Mouse (Mus musculus): Measurements from ENCODE around the gene Alkbh4.
"Not testable (repeated sequence)": the region's sequence is repeated elsewhere in the genome, so short reads cannot be mapped to it uniquely, and the experiment has no call there.

Gene Alkbh4

GRCm38 (mm10) chr5:136142746-136143145 is 6.8 kb downstream of the Alkbh4 start:
- no peak for DNase-seq (ENCODE audit: low spot score in 2 of 2)

DNA sequence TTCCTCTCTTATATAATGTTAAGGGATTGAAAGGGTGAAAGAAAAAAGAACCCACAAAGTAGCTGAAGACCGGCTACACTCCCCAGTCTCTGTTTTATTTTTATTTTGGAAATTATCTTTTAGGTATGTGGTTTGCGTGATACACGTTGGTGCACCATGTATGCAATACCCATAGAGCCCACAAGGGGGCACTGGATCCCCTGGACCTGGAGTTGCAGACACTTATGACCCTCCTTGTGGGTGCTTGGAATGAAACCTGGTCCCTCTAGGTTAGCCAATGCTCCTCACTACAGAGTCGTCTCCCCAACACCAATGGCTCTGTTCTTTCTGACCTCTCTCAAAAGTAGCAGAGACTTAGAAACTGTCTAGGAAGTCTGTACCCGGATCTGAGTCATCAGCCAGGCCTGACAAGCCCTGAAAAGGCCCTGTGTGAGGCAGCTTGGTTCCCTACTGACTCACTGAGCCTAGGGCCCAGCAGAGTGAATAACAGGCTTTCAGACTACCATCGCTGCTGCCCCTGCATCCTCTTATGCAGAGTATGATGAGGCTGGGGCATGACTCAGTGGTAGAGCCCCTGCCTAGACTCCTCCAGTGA is 7.3 kb downstream of the Alkbh4 start:
- no peak for DNase-seq (ENCODE audit: low spot score in 2 of 2)

DNA sequence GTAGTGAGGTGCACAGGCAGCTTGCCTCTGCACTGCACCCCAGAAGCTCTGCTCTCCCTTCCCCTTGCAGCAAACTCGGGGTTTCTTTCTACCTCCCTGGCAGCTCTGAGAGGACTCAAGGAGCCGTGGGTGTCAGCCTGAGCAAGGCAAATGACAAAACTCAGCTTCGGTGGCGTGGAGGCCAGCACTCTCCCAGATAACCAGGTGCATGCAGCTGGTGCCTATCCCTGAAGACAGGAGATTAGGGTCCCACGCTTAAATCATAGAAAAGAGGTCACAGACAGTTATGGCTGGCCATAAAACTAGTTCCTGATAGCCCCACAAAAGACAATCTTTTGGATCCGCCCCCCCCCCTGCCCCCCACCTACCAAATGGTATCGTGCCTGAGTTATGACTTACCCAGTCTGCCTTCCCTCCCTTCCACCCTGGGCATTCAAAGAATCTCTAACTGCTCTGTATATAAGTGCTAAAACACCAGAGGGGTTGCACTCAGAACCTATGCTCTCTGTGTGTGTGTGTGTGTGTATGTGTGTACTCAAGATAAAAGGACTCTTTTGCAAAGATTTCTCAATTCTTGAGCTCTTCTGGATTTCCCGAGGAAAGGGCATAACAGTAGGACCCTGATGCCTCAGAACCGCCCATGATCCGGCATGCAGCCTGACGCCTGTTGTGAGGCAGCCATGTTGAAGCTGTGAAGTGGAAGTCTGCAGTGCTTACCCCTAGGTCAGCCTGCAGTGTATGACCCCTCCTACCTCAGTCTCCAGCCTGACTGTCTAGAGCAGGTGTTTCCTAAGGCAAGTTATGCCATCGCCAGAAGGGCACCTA is 8.9 kb downstream of the Alkbh4 start:
- DNase-seq (ENCODE audit: low spot score in 2 of 2): no peak

GRCm38 (mm10) chr5:136146936-136147335 is 11.0 kb downstream of the Alkbh4 start:
- no peak for DNase-seq (ENCODE audit: low spot score in 2 of 2)

DNA sequence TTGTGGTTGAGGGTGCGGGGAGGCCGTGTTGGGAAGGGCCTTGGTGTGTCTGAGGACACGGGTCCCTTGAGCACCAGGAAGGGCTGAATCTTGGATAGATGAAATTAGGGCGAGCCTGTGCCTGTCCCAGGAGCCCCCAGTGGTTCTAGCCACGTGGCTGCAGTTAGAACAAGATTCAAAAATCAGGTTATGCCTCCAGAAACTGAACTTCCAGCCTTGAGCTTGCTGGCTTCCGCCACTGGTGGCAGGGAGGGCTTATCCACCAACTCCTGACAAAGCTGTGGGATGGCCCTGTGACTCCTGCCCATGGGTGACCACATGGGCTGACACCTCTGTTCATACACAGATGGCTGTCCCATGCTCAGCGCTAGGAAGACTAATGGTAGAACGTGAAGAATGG is 11.8 kb downstream of the Alkbh4 start:
- no peak for DNase-seq (ENCODE audit: low spot score in 2 of 2)

DNA sequence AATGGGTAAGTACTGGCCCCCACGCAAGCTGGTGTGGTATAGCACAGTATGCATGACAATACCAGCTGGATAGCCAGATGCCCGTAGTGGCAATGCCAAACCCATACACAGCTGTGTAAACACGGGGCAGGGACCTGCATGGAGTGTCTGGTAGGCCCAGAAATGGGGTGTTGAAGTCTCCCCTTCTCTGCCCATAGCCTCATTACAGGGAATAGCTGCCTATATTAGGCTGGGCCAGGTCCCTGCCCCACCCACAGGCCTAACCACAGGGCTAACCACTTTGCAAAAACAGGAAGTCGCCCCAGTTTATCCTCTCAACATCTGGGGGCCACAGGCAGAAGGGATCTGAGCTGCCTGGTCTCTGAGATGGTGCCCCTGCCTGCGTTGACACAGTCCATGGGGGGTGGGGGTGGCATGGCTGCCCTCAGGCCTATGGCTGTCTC is 13.2 kb downstream of the Alkbh4 start:
- DNase-seq (ENCODE audit: low spot score in 2 of 2): not testable (repeated sequence)

DNA sequence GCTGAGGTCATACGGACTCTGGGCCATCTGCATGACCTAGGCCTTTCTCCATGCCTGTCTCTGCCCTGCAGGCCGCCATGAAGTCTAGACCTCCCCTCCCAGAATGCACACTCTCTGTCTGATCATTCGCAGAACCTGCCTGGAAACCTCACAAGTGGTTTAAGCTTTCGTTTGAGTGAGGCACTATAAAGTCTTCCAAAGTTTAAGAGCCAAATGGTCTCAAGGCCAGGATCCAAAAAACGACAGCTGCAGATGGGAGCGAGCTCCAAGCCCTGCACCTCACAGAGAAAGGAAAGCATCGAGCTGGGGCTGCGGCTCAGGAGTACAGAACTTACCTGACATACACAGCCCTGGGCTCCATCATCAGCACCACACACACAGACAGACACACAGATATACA is 16.4 kb downstream of the Alkbh4 start:
- DNase-seq (ENCODE audit: low spot score in 2 of 2): no peak

GRCm38 (mm10) chr5:136155399-136155798 is 19.5 kb downstream of the Alkbh4 start:
- no peak for DNase-seq (ENCODE audit: low spot score in 2 of 2)

GRCm38 (mm10) chr5:136160084-136160483 is 24.1 kb downstream of the Alkbh4 start:
- DNase-seq (ENCODE audit: low spot score in 2 of 2): not testable (repeated sequence)

- no peak for DNase-seq (ENCODE audit: low spot score in 2 of 2)
Measured at GRCm38 (mm10) chr5:136163807-136164474, 28.0 kb downstream of the Alkbh4 start.

DNA sequence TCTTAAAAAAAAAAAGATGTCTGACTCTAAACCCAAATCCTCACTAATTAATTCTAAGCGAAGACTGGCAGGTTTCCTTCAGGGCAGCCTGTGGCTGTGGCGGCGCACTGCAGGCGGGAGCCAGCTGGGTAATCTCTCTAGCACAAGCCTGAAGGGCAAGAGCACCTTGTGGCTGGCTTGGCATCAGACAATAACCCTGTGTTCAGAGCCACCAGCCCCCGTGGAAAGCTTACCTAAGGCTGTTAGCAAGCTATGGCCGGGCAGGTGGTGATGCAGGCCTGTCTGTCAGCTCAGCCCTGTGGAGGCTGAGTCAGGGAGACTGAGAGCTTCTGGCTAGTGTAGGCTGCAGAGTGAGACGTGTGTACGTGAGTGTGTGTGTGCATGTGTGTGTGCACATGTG is 29.3 kb downstream of the Alkbh4 start:
- DNase-seq (ENCODE audit: low spot score in 2 of 2): no peak

DNA sequence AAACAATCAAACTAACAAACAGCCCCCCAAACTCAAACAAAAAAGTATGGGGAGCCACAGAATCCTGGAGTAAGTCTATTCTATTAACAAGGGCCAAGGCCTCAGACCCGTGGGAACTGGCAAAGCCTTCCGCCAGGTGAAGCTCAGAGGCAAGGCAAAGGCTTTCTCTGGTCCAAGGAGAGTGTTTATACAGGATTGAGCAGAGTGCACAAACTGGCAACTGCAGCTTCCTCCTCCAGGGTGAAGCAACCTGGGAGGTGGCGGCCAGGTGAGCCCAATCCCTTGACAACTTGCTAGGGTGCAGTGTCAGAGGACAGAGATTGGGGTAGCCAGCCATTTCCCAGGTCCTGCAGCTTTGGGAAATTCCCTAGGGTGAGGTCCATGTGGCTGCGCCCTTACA is 31.4 kb downstream of the Alkbh4 start:
- no peak for DNase-seq (ENCODE audit: low spot score in 2 of 2)

- no peak for DNase-seq (ENCODE audit: low spot score in 2 of 2)
Measured at GRCm38 (mm10) chr5:136168071-136168470, 32.1 kb downstream of the Alkbh4 start.

DNA sequence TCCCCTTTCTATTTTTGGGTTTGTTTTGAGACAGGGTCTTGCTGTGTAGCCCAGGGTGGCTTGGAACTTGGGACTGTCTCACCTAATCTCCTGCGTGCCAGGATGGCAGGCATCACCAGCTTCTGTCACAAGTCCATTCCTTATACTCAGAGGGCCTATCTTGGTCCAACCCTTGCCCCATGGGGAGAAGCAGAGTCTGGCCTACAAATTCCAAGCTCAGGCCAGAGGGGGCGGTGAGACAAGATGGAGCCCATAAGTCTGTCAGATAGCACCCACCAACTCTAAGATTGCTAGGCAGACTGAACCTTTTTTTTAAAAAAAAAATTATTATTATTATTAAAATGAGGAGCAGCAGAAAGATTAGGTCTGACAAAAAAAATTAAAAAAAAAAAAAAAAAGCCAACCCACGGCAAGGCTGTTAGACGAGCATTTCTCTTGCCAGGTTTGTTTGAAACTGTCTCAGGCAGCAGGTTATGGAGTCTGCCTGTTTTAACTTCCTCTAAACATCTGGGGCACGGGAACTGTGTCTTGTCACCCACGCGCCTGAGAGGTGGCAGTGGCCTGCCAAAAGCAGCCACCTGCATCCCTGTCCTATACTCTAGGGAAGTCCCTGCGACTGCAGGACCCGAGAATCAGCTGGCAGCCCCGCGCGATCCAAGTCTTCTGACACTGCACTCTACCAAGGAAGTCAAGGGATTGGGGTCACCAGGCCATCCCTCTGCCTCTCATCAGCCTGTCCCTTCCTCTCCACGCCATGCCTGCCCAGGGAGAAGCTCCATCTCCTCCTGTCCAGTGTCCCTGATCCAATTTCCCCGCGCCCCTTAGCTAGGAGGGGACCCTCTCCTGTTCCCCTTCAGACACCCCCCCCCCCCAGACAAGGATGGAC is 33.9 kb downstream of the Alkbh4 start:
- peak; percentile 51 to 69 for DNase-seq (ENCODE audit: low spot score in 2 of 2)

DNA sequence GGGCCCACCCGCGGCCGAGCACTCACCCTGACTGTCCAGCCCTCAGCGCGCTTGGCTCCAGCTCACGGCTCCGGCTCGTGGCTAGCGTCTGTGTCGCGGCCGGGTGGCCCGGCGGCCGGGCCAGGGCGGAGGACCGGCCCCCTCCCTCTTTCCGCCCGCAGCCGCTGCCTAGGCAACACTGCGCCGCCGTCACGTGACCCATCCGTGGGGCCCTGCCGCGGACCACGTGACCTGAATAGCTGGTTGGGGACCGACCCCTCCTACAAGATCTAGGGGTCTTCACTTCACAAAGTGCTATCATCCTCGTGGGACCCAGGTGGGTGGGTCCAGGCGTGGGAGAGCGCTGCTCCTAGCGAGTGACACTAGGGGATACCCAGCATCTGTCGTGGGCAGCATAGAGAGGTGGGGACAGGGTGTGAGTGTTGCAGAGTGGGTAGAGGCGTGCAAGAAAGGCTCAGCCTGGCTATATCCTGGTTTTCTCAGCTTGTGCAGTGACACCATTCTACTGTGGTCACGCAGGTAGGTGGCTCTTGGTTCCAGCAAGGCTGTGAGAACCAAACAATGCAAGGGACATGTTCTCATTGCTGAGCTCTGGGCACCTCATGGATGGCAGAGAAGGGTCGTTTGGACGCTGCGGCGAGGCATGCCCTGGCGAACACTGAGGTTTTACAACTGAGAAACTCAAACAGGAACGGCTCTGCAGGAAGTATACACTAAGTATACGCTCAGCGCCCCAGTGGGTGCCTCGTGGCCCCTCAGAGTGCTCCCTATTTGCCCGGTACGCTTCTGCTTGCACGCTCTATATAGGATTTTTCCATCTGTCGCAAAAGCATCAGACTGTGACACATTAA is 34.8 kb downstream of the Alkbh4 start, which contains the start of gene Orai2:
Orai2 (minus strand) TSS at position 202 of the 851 bp plus-strand sequence.
- peak; percentile 92 to 94 for DNase-seq (ENCODE audit: low spot score in 2 of 2)

DNA sequence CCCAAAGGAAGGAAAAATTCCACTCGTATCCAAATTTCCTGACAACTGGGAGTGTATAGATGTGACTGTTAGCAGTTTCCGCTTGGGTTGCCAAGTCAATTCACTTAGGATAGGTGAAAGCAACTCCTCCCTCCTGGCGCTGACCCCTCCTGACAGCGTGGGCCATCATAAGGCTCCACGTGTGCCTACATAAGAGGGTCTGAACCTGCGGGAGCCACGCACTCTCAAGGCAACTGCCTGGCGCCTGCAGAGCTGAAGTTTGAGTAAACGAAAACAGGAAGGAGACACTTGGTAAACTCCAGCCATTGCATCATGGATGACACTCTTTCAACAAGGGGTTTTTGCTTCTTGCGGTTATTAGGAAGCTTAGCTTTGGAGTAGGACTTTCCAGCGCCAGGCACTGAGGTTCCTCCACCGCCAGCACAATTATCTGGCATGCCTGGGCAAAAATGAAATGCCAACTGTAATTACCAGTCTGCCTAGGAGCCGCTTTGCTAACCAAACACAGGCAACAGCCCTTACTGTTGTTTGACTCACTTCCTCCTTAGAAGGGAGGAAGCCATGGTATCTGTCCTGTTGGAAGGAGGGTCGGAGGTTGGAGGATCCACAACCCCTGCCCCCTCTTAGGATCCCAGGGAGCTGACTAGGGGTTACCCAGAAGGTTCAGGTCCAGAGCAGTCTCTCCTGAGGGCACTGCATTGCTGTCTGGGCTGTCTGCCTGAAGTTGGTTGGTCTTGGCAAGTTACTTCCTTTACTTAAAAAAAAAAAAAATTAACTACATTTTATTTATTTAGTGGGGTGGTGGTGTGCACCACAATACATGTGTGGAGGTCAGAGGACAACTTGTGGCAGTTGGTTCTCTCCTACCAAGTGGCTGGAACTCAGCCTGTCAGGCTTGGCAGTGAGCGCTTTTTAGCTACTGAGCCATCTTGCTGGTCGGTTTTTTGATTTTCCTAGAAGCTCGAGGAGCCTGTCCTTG is 35.7 kb downstream of the Alkbh4 start:
- no peak for DNase-seq (ENCODE audit: low spot score in 2 of 2)

GRCm38 (mm10) chr5:136172939-136173338 is 37.0 kb downstream of the Alkbh4 start:
- no peak for DNase-seq (ENCODE audit: low spot score in 2 of 2)

DNA sequence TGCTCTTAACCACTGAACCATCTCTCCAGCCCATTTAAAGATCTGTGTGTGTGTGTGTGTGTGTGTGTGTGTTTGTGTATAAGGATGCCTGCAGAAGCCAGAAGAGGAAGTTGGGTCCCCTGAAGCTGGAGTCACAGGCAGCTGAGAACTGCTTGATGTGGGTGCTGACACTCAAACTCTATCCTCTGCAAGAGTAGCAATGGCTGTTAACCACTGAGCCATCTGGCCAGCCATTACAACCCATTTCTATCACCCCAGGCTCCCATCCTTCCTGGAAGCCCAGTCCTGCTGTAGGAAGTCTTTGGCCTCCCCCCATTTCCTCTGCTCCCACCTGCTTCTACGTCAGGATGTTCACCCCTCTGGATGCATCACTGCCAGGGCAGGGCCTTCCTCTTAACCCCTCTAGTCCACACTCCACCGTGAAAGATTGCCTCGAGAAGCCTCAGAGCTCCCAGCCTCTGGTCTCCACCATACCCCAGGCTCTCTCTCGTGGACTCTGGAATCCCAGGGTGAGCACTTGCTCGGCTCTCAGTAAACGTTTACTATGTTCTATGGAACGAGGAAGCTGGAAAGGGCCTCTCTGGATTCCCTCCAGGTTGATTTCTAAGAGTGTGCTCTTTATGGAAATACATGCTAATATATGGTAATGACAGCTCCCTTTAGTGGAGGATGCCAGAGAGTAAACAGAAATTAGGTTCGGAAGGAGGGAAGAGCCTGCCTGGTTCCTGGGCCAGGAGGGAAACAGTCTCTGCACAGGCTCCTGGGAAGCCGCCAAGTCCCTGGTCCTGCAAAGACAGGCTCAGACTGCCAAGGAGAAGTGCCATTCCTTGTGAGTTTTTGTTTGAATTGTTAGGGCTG is 37.9 kb downstream of the Alkbh4 start:
- peak; percentile 88 for DNase-seq (ENCODE audit: low spot score in 2 of 2)

DNA sequence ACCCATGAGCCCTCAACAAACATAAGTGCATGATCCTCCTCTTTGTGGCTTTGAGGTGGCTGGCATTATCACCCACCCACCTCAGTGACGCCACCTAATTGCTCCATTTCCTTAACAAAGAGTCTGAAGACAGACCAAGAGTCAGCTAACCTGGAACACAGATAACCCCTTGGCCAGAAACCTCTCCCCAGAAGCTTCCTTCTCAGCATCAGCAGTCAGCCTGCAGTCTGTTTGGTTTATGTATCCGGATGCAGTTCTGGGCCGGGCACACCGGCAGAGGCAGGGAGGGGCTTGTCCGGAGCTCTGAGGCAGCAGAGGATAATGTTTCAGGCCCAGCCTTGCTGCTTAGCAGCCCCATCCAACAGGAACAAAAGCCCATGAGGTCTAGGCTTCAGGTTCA is 43.6 kb downstream of the Alkbh4 start:
- DNase-seq (ENCODE audit: low spot score in 2 of 2): no peak

Data from right cerebral cortex, postnatal 10 days (tissue).